Mouse (Mus musculus) cortical plate, adult 2 months (tissue): ENCODE measurements at regions not wholly inside any gene's neighbourhood (a gene's known extent, or its start where the extent isn't known, plus 50 kb on each side); places are given as distances from the start of the nearest gene placed in this dataset.

Source experiments
- CTCF ChIP-seq: fragments of 200-500 bp; IDR thresholded peaks from 2 replicates; pipeline ENCODE4 v1.5.1; 2011; ENCODE audit warnings: mild to moderate bottlenecking, control low read depth, low read length; ENCODE audit not compliant: insufficient read depth; ENCODE audit errors: extremely low read depth
- POLR2A ChIP-seq: fragments of 200-500 bp; IDR thresholded peaks from 2 replicates; pipeline ENCODE4 v1.6.1; 2011; ENCODE audit warnings: mild to moderate bottlenecking, low read length, control low read depth; ENCODE audit not compliant: insufficient read depth; ENCODE audit errors: extremely low read depth

DNA sequence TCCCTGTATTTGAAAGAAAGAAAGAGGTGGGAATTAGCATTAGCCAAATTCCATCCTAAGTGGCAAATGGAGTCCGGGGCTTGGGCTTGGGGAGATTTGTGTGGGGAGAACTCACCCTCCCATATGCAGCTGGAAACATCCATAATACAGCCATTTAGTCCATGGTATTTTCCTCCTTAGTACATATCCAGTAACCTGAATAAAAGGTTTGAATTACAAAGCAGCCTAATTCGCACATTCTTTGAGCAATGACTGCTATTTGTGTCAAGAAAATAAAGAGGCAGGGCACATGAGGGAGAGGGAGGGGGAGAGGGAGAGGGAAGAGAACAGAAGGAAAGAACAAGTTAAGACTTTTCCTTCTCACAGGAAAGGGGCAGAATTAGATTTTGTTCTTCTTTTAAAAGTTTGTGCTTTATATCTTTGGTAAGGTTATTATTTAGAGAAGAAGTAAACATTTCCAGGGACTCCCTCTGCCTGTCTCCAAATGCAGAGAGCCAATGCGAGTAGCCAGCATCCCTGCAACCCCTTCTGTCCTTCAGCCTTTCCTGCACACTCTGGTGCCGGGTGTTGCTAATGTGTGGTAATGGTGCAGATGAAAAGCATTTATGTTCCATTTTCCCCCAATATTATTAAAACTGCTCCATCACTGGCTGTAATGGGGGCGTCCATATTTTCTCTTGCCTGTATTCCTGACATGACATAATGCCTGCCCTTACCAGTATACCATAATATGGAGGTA, 530.6 kb upstream of the Lsamp start:
- TF ChIP-seq CTCF (no peak), POLR2A (no peak)
